Mouse (Mus musculus) testis, adult 2 months (tissue): ENCODE results near the gene Fign.

Source experiments
- CTCF ChIP-seq: fragments of 200-500 bp; IDR thresholded peaks from 2 replicates; pipeline ENCODE4 v1.5.1; 2012; ENCODE audit warnings: low read depth, mild to moderate bottlenecking, inconsistent platforms, low read length, moderate library complexity; ENCODE audit not compliant: control insufficient read depth, insufficient read depth, insufficient replicate concordance
- POLR2A ChIP-seq: fragments of 200-500 bp; IDR thresholded peaks from 2 replicates; pipeline ENCODE4 v1.6.1; 2012; ENCODE audit warnings: low read depth, mild to moderate bottlenecking, inconsistent platforms, low read length, moderate library complexity; ENCODE audit not compliant: control insufficient read depth

DNA sequence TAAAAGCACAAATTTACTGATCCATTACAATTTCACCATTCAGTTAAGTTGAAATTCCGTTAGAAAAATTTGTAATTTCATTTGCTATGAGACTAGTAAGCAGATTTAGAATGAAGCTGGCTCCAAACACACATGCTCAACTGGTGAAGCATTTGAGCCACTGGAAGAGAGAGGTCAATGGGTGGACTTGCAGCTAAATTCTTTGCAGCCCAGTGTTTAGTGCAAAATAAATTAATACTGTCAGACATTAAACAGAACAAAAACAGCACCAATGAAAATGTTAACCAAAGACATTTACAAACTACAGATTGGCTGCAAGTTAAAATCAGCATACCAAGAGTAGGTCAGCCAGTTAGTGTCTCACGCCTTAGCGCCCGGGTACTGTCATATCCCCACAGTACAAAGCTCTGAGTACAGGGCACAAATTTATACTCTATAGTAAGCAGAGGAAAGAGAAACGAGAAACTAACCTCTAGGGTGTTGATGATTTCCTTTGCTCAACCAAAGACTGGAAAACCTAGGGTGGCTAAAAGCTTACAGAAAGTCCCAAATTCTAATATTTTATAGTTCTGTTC, 13.9 kb downstream of the Fign start:
- TF ChIP-seq CTCF (no peak), POLR2A (no peak)
